Mouse (Mus musculus) olfactory bulb, adult 2 months (tissue): ENCODE data around the gene Arfgef2. TPM values are rescaled to one million over a fixed set of nuclear protein-coding genes. Genes with fewer than 3 reads are reported as not detected.

Source experiments
- H3K27ac ChIP-seq: fragments of 200-500 bp; 2 replicates; pipeline ENCODE4 v1.5.1; 2012; ENCODE audit warnings: low read depth, low read length; ENCODE audit not compliant: insufficient read depth
- H3K4me1 ChIP-seq: fragments of 200-500 bp; 2 replicates; pipeline ENCODE4 v1.6.1; 2012; ENCODE audit warnings: low read length; ENCODE audit not compliant: control insufficient read depth, insufficient read depth
- H3K4me3 ChIP-seq: fragments of 200-500 bp; 2 replicates; pipeline ENCODE4 v1.5.1; 2012; ENCODE audit warnings: mild to moderate bottlenecking, low read depth, low read length, moderate library complexity; ENCODE audit not compliant: insufficient read depth
- CTCF ChIP-seq: fragments of 200-500 bp; IDR thresholded peaks from 2 replicates; pipeline ENCODE4 v1.5.1; 2012; ENCODE audit warnings: low read depth, mild to moderate bottlenecking, low read length, moderate library complexity; ENCODE audit not compliant: insufficient read depth
- POLR2A ChIP-seq: fragments of 200-500 bp; IDR thresholded peaks from 2 replicates; pipeline ENCODE4 v1.6.1; 2012; ENCODE audit warnings: mild to moderate bottlenecking, low read depth, low read length, moderate library complexity; ENCODE audit not compliant: insufficient read depth
- WGBS: fragments of 180-500 bp; shearing (Covaris S2); methylation state at CpG from one replicate; pipeline ENCODE4 v1.1.7; 2018; 5-methylcytosine and 5-hydroxymethylcytosine counted together
- polyA plus RNA-seq: library from polyadenylated mRNA; stranded (reverse); fragments of >200 nt; gene quantifications from 2 replicates; pipeline ENCODE4 v1.2.4, GENCODE M21; 2012; ENCODE audit warnings: low replicate concordance; ENCODE audit not compliant: missing spikeins, insufficient read depth, insufficient read length

The Arfgef2 gene
- polyA plus RNA-seq, 1 experiment = 46.0 TPM

DNA sequence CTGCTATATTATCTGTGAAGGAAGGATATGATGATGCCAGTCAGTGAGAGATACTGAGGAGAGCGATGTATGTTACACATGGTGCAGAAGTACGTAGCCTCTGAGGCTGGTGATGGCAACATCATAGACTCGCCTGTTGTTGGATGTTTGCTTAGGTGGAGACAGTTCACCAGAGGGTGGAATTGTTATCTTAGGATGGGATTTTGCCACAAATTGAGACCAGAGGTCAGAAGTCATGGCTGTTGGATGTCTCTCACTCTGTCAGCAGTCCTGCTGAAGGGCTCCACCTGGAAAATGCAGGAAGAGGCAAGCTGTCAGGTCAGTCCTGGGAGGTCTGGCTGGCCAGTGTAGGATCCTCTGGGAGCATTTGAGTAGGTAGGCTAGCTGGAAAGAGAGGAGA, 16.0 kb downstream of the Arfgef2 start:
- no peak for TF ChIP-seq POLR2A
- Histone ChIP-seq H3K4me3 (no peak overlapping the region), H3K4me1 (peaks cover 32% of the 10 kb centered on the region), H3K27ac (no peak overlapping the region)
- WGBS = 94% methylated on average over 3 of the region's 3 CpGs

DNA sequence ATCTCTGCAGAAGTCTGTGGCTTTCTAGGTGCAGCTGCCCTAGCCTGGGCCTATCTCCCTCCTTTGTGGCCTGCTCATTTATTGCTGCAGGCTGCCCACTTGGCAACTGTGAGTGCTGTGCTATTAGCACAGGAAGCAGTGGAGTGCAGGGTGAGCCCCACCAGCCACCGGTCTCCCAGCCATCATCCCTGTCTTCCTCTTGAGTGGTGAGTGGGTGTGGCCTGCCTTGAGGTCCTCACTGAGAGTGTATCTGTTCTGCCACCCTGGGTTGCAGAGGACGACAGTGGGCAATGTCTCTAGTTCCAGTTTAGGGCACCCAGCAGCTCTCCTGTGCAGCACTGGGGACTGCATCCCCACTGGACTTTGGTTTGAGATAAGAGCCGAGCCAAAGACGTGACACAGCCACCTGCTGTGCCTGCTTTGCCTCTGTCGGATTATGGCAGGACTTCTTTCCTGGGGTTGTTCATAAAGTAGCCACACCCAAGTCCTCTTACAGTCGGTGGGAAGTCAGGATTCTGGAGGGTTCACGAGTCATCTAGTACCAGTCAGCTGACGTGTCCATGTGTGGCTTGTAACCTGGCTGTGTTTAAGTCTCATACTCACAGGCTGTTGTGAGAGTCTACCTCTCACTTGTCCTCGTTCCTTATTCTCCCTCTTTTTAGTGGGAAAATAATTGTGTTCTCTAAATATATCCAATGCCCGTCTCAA, 16.9 kb downstream of the Arfgef2 start:
- WGBS = 53% methylated on average over 10 of the region's 10 CpGs
- H3K4me3 ChIP-seq = no peak overlapping the region

DNA sequence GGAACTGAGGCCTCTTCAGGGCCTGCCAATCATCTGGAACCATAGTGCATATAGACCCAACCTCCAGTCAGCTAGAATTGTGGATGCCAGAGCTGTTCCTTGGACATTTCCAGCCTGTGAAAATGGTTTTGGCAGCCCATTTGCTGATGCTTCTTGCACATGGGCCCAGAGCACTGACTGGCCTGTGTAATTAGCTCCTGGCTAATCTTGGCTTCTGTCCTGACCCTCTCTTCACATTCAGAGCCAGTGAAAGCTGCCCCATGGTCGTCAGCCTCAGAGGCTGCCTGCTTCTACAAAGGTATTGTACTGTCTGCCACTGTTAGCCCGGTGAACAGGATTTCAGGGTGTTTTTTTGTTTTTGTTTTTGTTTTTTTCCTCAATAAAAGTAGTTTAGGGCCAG, 17.5 kb downstream of the Arfgef2 start:
- Histone ChIP-seq H3K4me1 (peaks cover 38% of the 10 kb centered on the region), H3K4me3 (no peak overlapping the region), H3K27ac (no peak overlapping the region)
- TF ChIP-seq CTCF (no peak), POLR2A (no peak)
- 44% methylated on average over 2 of the region's 2 CpGs for WGBS

More for the DNA sequence above, 16.9 kb downstream of the Arfgef2 start:
- Histone ChIP-seq H3K27ac (no peak overlapping the region), H3K4me1 (peaks cover 35% of the 10 kb centered on the region)
- TF ChIP-seq POLR2A (no peak), CTCF (no peak)

DNA sequence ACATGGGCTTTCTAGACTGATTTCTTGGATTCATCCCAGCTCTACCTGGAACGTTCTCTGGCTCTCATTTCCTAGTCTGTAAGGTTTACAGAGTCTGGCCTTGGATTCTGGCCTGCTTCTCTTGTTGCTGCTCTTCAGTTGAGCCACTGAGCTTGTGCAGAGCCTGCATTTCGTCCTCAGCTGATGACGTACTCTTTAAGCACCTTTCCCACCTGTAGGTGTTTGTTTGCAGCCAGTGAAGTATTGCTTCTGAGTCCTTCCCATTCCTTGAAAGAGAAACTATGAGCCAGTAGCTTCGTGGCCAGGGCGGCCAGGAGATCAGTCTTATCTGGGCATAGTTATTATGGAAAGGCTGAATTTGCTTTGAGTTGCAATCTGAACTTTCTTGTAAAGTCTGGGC, 19.0 kb downstream of the Arfgef2 start:
- Histone ChIP-seq H3K27ac (no peak overlapping the region), H3K4me1 (peaks cover 29% of the 10 kb centered on the region), H3K4me3 (no peak overlapping the region)
- no peak for TF ChIP-seq CTCF
- TF ChIP-seq POLR2A = no peak
- WGBS = 89% methylated on average over 5 of the region's 5 CpGs

DNA sequence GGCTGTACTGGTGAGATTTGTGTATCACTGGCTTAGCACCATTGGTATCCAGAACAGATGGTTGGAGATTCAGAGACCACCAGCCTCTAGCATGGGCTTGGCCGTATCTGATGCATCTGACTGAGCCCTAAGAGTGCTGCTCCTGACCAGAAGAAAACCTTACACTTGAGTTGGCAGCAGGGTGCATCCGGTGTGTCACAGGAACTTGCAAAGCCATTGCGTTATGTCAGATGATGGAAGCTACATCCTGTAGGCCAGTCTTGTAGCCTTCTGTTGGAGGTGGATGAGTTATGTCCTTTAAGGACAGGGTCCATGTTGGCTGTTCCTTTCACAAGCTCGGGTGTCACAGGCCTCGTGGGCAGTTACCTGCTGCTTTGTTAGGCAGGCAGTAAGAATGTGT, 19.6 kb downstream of the Arfgef2 start:
- no peak for TF ChIP-seq POLR2A
- no peak for TF ChIP-seq CTCF
- Histone ChIP-seq H3K27ac (no peak overlapping the region), H3K4me1 (peaks cover 24% of the 10 kb centered on the region), H3K4me3 (no peak overlapping the region)
- WGBS = 97% methylated on average over 5 of the region's 5 CpGs

DNA sequence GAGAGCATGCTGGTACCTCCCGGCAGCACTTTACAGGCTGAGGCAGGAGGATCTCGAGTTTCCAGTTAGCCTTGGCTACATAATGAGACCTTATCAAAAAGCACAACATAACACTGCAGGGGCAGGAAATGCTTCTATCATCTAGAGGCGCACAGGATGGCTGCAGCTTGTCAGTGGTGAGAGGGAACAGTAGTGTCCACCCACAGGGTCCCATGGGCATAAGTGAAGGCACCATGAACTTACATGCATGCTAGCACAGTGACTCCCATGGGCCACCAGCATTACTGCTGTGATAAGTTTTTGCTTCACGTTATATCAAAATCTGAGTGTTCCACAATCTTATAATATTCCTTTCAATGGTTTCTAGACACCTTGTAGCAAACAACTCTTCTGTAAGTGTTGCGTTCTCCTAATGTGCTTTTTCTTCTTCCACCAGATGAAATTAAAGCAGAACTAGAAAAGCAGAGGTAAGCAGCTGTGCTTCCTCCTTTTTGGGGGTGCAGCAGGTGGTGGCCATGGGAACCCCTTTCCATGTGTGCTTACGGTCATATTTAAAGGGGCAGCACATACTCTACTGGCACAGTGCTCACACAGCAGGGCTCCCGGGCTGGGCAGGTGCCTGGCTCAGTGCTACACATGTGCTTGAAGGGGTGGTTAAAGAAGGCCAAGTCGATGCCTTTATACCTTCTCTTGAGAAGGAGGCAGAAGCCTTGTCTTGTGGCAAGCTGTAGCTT, 21.3 kb downstream of the Arfgef2 start:
- 88% methylated on average over 8 of the region's 8 CpGs for WGBS
- no peak for TF ChIP-seq POLR2A
- TF ChIP-seq CTCF = no peak

DNA sequence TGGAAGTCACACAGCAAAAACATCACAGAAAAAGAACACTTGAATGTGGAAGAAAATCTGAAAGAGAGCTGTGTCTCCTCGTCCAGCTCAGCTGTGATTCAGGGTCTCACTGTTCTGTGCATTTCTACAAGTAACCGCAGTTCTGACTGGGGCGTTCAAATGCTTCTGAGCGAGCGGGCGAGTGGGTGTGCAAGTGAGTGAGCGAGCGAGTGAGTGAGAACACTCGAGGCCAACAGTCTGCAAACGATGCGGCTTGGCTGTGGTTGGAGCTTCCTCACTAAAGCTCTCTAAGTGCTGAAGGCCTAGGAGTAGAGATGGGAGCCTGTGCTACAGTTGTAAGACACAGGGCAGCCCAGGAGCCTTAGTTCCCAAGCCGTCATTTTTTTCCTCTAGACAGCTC, 22.9 kb downstream of the Arfgef2 start:
- Histone ChIP-seq H3K4me3 (no peak overlapping the region), H3K27ac (no peak overlapping the region), H3K4me1 (peaks cover 7% of the 10 kb centered on the region)
- TF ChIP-seq CTCF = no peak
- TF ChIP-seq POLR2A = no peak
- WGBS = 70% methylated on average over 12 of the region's 12 CpGs

More for the DNA sequence above, 21.3 kb downstream of the Arfgef2 start:
- Histone ChIP-seq H3K27ac (no peak overlapping the region), H3K4me3 (no peak overlapping the region), H3K4me1 (peaks cover 16% of the 10 kb centered on the region)

DNA sequence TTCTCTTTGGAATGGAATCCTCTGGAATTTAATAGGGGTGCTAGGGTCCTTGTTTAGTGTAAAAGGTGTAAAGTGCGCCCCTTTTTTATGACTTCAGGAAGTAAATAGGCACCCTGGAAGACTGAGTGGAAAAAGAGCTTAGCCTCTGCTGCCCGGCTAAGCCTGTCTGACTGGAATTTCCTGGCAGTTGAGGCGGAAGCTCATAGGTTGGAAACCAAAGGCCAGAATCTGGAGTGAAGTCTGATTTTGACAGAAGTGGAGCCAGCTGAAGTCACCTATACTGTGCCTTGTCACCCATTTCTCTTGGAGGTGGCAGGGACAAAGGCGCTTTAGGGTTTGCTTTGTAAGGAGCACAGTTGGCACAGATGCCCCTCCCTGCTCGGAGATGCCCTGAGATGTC, 25.0 kb downstream of the Arfgef2 start:
- TF ChIP-seq POLR2A (no peak), CTCF (no peak)
- H3K4me3 ChIP-seq = no peak overlapping the region
- WGBS = 89% methylated on average over 5 of the region's 5 CpGs
- H3K27ac ChIP-seq = no peak overlapping the region
- peaks cover 19% of the 10 kb centered on the region for H3K4me1 ChIP-seq

DNA sequence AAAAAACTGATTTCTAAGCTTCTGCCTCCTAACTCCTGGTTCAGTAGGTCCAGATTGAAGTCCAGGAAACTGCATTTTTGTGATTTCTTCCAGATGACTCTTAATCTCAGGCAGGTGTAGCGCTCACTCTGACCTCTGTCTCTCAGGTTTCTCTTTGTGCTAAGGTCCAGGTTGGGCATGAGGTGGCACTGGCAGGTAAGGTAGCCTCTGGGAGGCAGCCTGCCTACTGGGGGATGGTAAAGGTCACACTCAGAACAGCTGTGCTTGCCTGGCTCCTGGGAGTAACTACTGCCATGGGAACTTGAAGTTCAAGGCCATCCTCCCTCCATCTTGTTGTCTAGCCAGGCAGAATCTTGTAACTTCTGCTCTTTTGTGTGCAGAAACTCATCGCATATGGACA, 28.7 kb downstream of the Arfgef2 start:
- Histone ChIP-seq H3K27ac (no peak overlapping the region), H3K4me1 (peaks cover 12% of the 10 kb centered on the region), H3K4me3 (no peak overlapping the region)
- TF ChIP-seq CTCF (no peak), POLR2A (no peak)
- 96% methylated on average over 2 of the region's 2 CpGs for WGBS

DNA sequence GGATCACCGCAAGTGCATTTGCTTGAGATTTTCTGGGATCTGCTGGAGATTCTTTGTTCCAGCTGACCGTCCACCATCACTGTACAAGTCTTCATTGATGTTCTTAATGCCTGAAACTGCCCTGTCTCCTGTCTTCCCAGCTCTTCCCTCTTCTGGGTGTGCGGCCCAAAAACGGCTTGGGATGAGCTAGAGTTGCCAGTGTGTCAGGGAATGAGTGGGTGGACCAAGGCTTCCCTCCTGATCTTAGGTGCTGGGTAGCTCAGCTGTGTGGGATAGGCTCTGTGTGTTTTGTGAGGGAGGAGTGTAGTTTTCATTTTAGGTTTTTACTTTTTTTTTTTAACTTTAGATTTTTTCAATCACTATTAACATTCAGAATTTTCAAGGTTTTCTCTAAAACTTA, 29.4 kb downstream of the Arfgef2 start:
- H3K4me1 ChIP-seq = peaks cover 12% of the 10 kb centered on the region
- H3K4me3 ChIP-seq = no peak overlapping the region
- 79% methylated on average over 4 of the region's 4 CpGs for WGBS
- TF ChIP-seq CTCF (no peak), POLR2A (no peak)
- H3K27ac ChIP-seq = no peak overlapping the region
